Mouse (Mus musculus) c-Kit-positive CD71-negative TER-119-negative erythroid progenitor cells, embryonic 14.5 days (primary cell): ENCODE measurements around the gene Prkcb.

Source experiments
- DNase-seq: peaks from one replicate; pipeline ENCODE4 v3.0.0-alpha.2; 2013; ENCODE audit warnings: low read depth

Prkcb gene

GRCm38 (mm10) chr7:122528646-122529045 is 240.1 kb downstream of the Prkcb start:
- no peak for DNase-seq

DNA sequence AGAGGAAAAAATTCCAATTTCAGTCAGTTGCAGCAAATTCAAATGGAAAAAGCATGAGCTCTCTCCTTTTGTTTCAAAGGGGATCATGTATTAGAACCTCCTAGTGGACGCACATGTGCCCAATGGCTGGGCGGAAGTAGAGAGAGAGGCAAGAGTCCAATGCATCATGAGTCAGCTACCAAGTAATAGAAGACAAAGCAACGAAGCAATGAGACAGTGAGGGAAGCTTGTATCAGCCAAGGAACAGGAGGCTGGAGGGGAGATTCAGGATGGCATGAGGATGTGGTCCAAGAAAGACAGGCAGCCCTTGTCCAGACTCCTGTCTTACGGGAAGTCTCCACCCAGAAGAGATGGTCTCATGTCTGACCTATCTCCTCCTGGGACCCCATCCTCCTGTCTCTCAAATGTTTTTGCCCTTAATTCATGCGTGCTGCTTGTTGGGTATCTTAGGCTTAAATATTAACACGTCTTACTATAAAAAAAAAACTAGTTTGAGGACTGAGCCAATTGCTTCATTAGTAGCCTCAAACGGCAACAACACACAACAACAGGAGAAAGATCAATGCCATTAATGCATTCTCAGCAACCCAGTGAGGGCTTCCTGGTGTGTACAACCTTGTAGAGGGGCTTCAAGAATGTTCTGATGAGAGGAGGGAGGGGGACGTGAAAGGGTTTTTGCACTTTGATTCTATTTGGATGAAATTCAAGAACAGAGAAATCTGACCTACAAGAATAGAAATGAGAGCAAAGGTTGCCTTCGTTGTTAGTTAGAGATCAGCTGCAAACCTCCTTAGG is 245.2 kb downstream of the Prkcb start:
- DNase-seq = no peak

DNA sequence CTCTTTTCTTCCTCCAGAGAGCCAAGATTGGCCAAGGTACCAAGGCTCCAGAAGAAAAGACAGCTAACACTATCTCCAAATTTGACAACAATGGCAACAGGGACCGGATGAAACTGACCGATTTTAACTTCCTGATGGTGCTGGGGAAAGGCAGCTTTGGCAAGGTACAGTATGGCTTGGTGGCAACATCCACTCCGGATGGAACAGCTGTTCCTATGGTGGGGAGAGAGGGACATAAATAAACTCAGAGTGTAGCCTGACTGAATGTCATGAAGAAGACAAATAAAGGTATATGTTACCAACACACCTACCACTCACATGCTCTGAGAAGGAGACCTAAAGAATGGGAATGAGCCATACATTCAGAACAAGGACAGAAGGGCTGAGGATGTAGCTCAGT is 256.1 kb downstream of the Prkcb start:
- no peak for DNase-seq

DNA sequence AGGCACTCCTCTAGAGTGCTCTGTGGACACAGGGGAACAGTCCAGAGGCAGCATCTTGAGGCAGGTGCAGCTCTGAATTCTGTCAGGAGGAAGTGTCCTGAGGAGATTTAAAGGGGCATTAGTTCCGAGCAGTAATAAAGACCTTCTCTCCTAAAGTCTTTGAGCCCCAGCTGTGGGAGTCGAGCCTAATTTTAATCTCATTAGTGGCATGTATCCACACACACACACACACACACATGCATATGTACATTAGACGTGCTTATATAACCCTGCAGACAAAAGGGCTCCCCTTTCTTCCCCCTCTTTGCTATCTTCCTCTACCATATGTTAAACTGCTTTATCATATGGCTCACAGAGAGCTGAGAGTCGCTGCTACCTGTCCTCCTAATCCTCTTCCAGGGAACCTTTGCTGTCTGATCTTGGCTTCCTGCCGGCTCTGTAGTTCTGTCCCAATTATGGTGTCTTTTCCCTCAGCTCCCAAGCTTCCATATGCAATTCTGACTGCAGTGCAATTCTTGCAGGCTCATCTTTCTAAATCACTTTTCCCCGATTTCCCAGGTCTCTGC is 268.1 kb downstream of the Prkcb start:
- DNase-seq = no peak

- DNase-seq = no peak
Observed at GRCm38 (mm10) chr7:122558085-122558811, 269.7 kb downstream of the Prkcb start.

DNA sequence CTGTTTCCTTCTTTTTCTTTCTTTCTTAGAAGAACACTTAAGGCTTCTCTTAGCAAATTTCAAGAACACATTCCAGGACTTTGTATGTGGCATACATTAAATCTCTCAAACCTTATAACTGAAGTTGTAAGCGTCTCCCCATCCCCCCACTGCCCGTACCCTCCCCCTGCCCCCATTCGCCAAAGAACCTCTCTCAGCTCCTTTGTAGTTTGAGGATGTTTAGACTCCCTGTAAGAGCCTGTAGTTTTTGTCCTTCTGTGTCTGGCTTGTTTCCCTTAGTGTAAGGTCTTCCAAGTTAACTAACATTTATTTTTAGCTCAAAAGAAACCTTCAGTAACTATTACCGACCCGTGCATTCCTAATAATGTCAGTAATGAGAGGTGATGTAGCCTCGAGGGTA is 270.4 kb downstream of the Prkcb start:
- no peak for DNase-seq

DNA sequence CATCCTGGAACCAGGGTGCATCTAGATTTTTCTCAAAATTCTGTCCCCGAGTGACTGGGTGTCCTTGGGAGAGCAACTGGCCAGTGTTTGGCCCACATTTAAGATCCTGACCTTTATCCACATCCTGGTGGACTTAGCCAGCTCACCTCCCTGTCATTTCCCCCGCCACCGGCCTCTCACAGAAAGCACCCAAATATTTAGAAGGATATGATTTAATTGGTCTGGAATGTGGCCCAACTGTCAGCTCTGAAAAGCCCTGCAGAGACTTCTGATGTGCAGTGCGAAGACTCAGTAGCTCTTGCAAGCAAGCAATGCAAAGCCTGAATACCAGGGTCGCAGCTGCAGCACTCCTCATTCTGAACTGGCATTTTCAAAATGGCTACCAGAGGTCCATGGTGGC is 274.0 kb downstream of the Prkcb start:
- DNase-seq = no peak

DNA sequence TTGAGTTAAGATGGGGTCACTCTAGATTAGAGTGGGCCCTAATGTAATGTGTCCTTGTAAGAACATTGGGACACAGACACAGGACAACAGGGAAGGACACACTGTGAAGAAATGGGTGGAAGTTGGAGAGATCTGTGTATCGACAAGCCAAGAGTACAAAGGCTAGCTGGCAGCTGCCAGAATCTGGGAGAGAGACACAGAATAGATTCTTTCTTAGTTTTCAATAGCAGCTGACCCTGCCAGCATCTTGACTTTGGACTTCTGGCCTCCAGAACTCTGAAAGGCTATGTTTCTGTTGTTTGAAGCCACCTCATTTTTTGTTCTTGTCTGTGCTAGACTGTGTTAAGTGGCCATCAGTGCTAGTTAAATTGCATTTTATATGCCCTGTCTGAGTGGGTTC is 276.8 kb downstream of the Prkcb start:
- DNase-seq = no peak

- no peak for DNase-seq
Observed at GRCm38 (mm10) chr7:122566011-122566410, 277.5 kb downstream of the Prkcb start.

DNA sequence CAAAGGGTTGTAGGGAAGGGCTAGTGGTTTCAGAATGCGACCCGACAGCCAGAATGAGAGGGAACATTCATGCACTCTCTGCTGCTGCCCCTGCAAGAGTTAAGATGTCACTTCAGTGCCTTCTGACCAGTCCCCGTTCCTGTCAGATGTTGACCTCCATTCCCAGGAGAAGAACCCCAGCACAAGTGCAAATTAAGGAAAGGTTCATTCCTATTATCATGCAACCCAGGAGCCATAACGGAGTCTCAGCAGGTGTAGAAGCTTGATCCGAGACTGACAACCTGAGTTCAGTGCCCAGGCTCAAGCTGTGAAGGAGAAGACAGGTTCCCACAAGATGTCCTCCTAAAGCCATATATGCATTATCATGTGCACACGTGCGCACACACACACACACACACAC is 280.2 kb downstream of the Prkcb start:
- DNase-seq = no peak

DNA sequence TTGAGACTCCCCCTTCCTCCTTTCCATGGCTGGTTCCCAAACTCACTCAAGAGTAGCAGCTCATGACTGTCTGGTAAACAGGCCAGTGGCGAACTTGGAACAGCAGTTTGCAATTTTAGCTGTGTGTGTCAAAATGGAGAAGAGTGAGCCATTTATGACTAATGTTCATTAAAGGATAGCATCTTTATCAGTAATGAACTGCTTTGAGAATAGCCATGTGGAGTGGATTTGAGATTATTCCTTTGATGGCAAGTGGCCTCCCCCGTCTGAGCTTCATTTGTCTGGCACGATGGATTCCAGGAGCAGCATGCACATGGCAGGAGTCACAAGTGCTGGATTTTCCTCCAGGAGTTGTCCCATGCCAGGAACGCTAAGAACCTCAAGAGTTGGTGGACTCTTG is 281.9 kb downstream of the Prkcb start:
- no peak for DNase-seq

DNA sequence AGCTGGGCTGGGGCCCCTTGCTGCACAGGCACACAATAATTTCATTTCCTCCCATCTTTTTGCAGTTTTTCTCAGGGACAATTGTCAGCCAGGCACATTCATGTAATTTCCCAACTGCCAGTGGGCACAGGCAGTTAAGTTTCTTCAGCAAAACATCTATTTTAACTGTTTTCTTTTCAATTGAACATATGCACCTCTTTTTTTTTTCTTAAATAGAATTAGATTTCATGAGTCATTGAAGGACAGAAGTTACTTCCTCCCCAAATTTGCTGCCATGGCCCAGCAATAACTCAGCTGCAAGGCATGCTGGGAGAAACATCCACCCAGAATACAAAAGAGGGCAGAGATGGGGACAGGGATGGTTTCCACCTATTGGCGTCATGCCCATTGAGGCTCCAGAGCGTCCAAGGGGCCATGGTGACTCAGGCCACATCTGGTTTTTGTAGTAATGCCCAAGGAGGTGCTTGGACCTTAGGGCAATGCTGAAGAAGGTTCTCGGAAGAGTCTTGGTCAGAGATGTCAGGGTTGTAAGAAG is 284.6 kb downstream of the Prkcb start:
- no peak for DNase-seq

GRCm38 (mm10) chr7:122574418-122574817 is 285.9 kb downstream of the Prkcb start:
- no peak for DNase-seq

DNA sequence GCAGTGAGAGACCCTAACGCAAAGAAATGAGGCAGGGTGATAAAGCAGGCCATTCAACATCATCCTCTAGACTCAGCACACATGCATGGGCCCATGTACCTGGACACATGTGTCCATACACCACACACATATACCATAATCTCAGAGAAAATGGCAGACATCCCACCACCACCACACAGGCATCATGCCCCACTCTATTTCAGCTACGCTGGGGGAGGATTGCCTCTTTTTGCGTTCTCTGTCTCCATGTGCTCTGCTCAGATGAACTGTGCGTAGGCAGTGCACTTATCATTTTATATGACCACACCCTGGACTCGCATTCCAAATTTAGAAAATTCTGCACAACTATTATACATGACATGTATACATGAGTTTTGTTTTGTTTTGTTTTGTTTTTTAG is 286.5 kb downstream of the Prkcb start:
- no peak for DNase-seq

GRCm38 (mm10) chr7:122575506-122575905 is 287.0 kb downstream of the Prkcb start:
- DNase-seq = no peak

DNA sequence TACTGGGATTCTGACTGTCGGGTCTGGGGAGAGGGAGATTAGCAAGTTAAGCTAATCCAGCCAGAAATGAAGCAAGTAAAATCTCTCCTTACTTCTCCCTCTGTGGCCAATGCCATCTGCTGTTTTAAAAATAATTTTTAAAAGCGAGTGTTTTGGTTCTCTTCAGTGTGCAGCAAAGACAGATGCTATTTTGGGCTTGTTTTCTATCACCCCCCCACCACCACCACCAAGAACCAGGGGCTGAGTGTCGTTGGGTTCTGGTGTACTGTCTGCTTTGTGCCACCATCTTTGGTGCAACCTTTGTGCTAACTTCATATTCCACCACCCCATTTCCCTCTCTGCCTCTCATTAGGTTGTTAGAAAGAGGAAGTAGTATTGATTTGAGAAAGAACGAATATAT is 289.0 kb downstream of the Prkcb start:
- DNase-seq = no peak

DNA sequence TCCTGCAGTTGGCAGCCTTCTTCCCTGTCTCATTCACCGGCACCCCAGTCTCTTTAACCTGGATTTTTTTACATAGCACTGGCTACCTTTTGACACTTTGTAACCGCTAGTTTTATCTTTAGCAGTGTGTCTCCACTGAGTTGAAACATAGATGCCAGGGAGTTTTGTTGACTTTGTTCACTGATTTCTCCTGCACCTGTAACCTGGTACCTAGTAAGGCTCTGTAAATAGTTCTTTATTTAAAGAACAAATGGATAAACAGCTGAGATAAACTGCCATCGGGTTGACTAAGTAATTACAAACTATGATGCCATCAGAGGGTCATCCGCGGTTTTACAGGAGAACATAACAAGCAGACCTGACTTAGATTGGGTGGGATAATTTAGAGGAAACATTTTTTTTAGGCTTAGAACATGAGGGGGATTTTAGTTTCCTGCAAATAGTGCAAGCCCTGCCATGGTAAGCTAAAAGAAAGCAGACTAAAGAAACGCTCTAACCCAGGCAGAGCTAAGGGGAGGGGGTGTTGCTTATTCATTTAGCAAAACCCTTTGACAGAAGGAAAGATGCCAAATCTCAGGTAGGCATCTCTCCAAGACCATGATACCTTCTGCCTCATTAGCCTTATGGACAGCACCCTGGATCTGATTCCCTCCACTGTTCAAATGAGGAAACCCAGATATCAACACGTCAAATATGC is 291.1 kb downstream of the Prkcb start:
- DNase-seq = no peak

DNA sequence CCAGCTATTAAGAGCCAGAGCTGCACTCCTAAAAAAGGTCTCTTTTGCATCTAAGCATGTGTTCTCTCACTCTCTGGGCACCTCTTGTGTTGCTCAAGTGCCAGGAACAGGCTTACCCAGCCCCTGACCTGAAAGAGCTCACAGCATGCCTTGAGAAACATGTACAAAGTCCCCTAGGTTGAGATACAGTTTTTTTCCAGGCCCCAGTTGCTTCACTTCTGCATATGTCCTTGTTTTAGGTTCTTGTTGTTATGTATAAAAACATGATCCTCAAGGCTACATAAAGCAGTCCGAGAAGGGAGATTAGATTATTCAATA is 291.6 kb downstream of the Prkcb start:
- DNase-seq = no peak

- DNase-seq = no peak
Observed at GRCm38 (mm10) chr7:122584421-122585151, 296.0 kb downstream of the Prkcb start.

GRCm38 (mm10) chr7:122595897-122596296 is 307.3 kb downstream of the Prkcb start:
- DNase-seq = no peak

DNA sequence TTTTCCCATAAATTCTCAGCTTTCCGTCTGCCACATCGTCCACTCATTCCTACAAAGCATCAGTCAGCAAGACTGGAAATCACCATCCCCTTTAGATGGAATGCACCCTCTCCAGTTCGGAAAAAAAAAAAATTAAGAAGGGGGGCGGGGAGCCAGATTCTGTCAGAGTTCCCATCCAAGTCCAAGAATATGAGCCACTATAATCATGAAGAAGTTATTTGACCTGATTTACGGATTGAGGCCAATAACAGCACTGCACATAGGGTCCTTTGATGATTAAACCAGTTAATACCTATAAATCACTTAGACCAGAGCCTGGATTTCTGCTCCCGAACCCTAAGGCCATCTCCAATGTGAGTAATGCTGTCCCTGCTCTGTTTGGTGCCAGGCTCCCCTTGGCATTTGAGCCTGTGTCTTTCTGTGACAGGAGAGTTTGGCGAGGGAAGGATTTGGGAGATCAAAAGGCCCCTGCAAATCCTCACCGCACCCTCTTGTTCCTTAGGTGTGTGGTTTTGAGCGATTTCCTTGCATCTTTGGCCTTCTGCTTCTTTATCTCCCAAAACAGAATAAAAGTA is 308.1 kb downstream of the Prkcb start:
- DNase-seq = no peak

GRCm38 (mm10) chr7:122597313-122597712 is 308.8 kb downstream of the Prkcb start:
- DNase-seq = no peak
